Mouse (Mus musculus) adrenal gland, postnatal 14 days (tissue): Measurements from ENCODE around the gene Pus1. TPM values are rescaled to one million over a fixed set of nuclear protein-coding genes. Genes with fewer than 3 reads are reported as not detected.

Experiments
- total RNA-seq: library from RNA; stranded (reverse); gene quantifications from 2 replicates; pipeline ENCODE4 v1.2.3, GENCODE M21; 2021

Gene Pus1
- total RNA-seq, 1 experiment from 2014 or later: 38.5 TPM

Other genes with a start within 250 kb of the Pus1 start
- 0.30 TPM in 1 of 2 replicates, not detected in the other for gene Galnt9, start 236.3 kb downstream of the Pus1 start, total RNA-seq
- gene Noc4l, start 127.2 kb downstream of the Pus1 start, total RNA-seq: 24.7 and 26.3 TPM in 2 replicates
- 15.7 and 23.6 TPM in 2 replicates for gene Ddx51, start 127.2 kb downstream of the Pus1 start, total RNA-seq
- gene Ep400, start 9.9 kb downstream of the Pus1 start, total RNA-seq: 84.7 and 85.3 TPM in 2 replicates
- gene Ulk1, start 29.4 kb upstream of the Pus1 start, total RNA-seq: 49.0 and 50.7 TPM in 2 replicates
- gene Hscb, start 59.1 kb upstream of the Pus1 start, total RNA-seq: 20.0 and 23.0 TPM in 2 replicates
- 5.9 and 6.0 TPM in 2 replicates for gene Chek2, start 59.3 kb upstream of the Pus1 start, total RNA-seq
- gene Ttc28, start 99.1 kb upstream of the Pus1 start, total RNA-seq: 25.5 and 32.5 TPM in 2 replicates